Mouse (Mus musculus): ENCODE measurements around the gene Dennd1a. TPM values are rescaled to one million over a fixed set of nuclear protein-coding genes. Genes with fewer than 3 reads are reported as not detected.

The Dennd1a gene
- polyA plus RNA-seq, 1 experiment: 20.8 TPM

DNA sequence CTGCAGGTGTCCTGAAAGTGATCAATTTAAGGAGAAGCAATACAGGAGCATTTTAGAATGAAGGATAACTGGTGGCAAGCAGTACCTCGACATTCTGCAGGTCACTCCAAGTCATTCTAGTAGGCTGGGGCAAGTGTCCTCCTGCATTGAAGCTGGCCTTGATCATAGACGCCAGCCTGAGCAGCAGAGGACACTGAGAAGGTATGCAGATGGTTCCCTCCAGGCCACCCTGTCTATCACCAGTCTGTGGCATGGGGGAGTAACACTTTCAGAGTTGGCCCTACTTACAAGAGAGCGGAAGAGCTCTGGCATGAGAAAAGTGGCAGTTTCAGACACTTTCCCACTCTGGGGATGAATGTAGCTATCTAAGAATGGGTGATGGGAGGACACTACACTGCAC is 193.9 kb downstream of the Dennd1a start:
- DNase-seq: no peak
- TF ChIP-seq CTCF (IDR thresholded peaks at IDR 0.05; ENCODE audit: insufficient read depth, low read length) (no peak), POLR2A (IDR thresholded peaks at IDR 0.05; ENCODE audit: borderline replicate concordance, extremely low read depth, low read depth, low read length) (no peak)
- Histone ChIP-seq H3K4me3 (replicated peaks; ENCODE audit: extremely low read depth, low read depth, low read length) (no peak overlapping the region), H3K4me1 (ENCODE audit: control insufficient read depth, insufficient read depth, low read length) (no peaks in the 10 kb centered on the region; the same call in none of the 2 replicates)
- WGBS: 90% methylated on average over 3 of the region's 3 CpGs

DNA sequence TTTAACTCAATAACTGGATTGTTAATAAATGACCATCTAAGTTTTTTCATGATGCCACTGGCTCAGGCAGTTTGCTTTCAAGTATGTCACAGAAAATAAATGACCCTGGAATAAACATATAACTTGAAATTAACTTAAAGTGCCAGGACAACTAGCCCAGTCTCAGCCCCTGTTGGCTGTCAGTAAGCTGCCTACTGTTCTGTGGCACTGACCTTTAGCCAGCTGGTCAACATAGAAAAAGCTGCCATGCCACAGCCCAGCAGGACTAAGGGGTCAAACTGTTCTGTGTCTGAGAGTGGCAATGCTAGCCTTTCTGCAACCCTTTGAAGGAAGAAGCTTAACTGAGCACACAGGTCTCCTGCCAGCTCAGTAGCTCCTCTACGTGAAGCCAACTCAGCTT is 198.8 kb downstream of the Dennd1a start:
- TF ChIP-seq POLR2A (IDR thresholded peaks at IDR 0.05; ENCODE audit: borderline replicate concordance, extremely low read depth, low read depth, low read length) (no peak), CTCF (IDR thresholded peaks at IDR 0.05; ENCODE audit: insufficient read depth, low read length) (no peak)
- Histone ChIP-seq H3K4me3 (replicated peaks; ENCODE audit: extremely low read depth, low read depth, low read length) (no peak overlapping the region), H3K4me1 (ENCODE audit: control insufficient read depth, insufficient read depth, low read length) (no peaks in the 10 kb centered on the region; the same call in 1 of the 2 replicates)
- 77% methylated on average over 1 of the region's 1 CpGs for WGBS
- DNase-seq: no peak

DNA sequence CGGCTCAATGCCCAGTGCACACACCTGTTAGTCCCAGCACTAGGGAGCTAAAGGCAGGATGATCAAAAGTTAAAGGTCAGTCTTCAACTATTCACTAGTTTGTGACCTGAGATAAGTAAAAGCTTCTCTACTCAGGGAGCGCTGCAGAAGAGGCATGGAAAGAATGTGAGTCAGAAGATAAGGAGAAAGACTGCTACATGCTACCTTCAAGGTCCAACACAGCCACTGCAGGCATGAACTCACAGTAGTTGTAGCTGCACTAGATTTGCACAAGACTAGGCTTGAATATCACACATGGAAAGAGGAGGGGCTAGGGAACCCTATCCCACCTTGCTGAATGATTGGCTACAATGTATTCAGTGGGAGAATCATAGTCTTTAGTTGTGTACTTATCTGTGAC is 202.1 kb downstream of the Dennd1a start:
- 84% methylated on average over 2 of the region's 2 CpGs for WGBS
- TF ChIP-seq POLR2A (IDR thresholded peaks at IDR 0.05; ENCODE audit: borderline replicate concordance, extremely low read depth, low read depth, low read length): no peak
- TF ChIP-seq CTCF (IDR thresholded peaks at IDR 0.05; ENCODE audit: insufficient read depth, low read length): no peak
- Histone ChIP-seq H3K4me3 (replicated peaks; ENCODE audit: extremely low read depth, low read depth, low read length) (no peak overlapping the region), H3K4me1 (ENCODE audit: control insufficient read depth, insufficient read depth, low read length) (no peaks in the 10 kb centered on the region)
- DNase-seq: no peak

DNA sequence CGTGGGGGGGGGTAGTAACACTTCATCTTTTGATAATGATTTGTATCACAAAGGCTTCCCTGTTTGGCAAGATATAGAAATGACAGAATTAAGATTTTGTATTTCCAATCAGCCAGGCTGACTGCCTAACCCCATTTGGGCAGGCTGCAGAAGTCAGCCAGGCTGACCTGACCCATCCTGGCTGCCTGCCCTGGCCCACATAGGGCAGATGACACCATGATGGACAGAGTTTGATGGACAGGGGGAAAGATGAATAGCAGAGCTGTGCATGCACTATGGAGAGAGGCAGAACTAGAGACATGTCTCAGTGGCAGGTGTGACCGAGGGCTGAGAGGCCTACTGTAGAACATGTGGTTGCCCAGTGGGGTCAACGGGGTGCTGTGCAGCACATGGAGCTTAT is 203.9 kb downstream of the Dennd1a start:
- Histone ChIP-seq H3K4me1 (ENCODE audit: control insufficient read depth, insufficient read depth, low read length) (no peaks in the 10 kb centered on the region), H3K4me3 (replicated peaks; ENCODE audit: extremely low read depth, low read depth, low read length) (no peak overlapping the region)
- DNase-seq: no peak
- TF ChIP-seq POLR2A (IDR thresholded peaks at IDR 0.05; ENCODE audit: borderline replicate concordance, extremely low read depth, low read depth, low read length) (no peak), CTCF (IDR thresholded peaks at IDR 0.05; ENCODE audit: insufficient read depth, low read length) (no peak)
- WGBS: 88% methylated on average over 3 of the region's 3 CpGs

DNA sequence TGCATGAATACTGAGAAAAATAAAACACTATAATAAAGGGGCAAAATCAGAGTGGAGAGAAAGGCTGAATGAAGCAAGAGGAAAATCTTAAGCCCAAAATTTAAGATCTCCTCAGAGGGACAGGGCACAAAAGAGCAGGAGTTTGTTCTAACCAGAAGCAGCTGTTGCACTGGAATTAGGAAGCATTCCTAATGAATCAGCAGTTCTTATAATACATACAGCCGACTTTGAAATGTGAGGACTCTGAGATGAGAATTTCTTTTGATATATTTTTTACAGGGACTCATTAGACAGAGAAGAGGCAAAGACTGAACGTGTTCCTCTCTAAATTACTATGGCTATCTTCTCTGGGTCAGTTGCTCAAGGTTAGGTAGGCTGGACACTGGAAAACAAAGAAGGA is 212.7 kb downstream of the Dennd1a start:
- WGBS: 54% methylated on average over 2 of the region's 2 CpGs
- no peak for TF ChIP-seq POLR2A (IDR thresholded peaks at IDR 0.05; ENCODE audit: borderline replicate concordance, extremely low read depth, low read depth, low read length)
- TF ChIP-seq CTCF (IDR thresholded peaks at IDR 0.05; ENCODE audit: insufficient read depth, low read length): no peak
- no peak overlapping the region for H3K4me3 ChIP-seq (replicated peaks; ENCODE audit: extremely low read depth, low read depth, low read length)
- DNase-seq: no peak
- no peaks in the 10 kb centered on the region; the same call in 1 of the 2 replicates for H3K4me1 ChIP-seq (ENCODE audit: control insufficient read depth, insufficient read depth, low read length)

DNA sequence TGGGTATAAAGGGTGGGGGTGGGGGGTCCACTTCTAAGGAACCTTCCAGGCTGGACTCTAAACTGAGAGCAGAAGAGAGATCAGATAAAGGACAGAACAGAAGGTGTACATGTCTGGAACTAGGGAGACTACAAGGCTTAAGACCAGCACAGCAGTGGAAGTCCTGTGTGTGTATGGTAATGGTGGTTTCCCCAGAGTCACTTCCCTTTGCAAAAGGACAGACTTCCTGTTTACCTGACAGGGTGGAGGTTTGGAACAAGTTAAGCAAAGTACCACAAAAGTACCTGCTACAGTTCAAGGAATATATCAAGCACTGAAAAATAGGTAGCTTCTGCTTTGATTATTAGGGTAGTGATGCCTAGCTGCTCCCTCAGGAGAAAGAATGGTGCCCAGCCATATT is 215.1 kb downstream of the Dennd1a start:
- Histone ChIP-seq H3K4me3 (replicated peaks; ENCODE audit: extremely low read depth, low read depth, low read length) (no peak overlapping the region), H3K4me1 (ENCODE audit: control insufficient read depth, insufficient read depth, low read length) (peaks cover 4% of the 10 kb centered on the region)
- no peak for DNase-seq
- TF ChIP-seq POLR2A (IDR thresholded peaks at IDR 0.05; ENCODE audit: borderline replicate concordance, extremely low read depth, low read depth, low read length) (no peak), CTCF (IDR thresholded peaks at IDR 0.05; ENCODE audit: insufficient read depth, low read length) (no peak)

DNA sequence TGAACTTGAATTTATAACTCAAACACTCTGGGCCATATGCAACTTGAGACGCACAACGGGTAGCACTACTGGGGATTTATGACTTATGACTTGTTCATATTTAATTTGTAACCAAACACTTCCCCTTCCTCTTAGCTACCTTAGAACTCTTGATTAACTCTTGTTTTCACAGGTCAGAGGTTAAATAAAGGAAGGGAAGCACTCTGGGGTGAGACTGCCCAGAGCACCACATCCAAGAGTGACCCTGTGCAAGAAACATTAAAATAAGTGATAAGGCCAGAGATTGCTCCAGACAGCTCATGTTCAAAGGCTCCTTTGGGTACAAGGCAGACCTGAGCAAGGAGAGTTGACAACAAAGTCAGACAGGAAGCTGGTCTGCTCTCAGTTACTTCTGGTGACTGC is 219.0 kb downstream of the Dennd1a start:
- WGBS: 44% methylated on average over 2 of the region's 2 CpGs
- no peak for DNase-seq
- no peak for TF ChIP-seq POLR2A (IDR thresholded peaks at IDR 0.05; ENCODE audit: borderline replicate concordance, extremely low read depth, low read depth, low read length)
- TF ChIP-seq CTCF (IDR thresholded peaks at IDR 0.05; ENCODE audit: insufficient read depth, low read length): no peak
- Histone ChIP-seq H3K4me1 (ENCODE audit: control insufficient read depth, insufficient read depth, low read length) (peaks cover 8% of the 10 kb centered on the region), H3K4me3 (replicated peaks; ENCODE audit: extremely low read depth, low read depth, low read length) (no peak overlapping the region)

DNA sequence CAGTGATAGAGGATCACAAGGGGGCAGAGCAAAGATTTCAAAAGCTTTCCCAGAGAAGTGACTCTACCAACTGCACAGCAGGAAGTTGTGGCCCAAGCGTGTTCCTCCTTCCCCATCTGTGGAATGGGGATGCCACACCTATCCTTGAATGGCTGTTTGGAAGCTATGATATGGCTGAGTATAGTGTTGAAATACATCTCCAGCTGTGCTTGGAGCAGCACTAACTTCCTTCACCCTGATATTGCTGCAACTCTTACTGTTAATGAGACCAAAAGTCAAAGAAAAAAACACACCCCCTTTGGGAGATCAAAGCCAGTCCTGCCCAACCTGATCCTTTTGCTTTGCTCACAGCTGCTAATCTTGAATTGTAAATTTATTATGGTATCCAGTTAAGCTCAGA is 221.3 kb downstream of the Dennd1a start:
- no peak for TF ChIP-seq CTCF (IDR thresholded peaks at IDR 0.05; ENCODE audit: insufficient read depth, low read length)
- no peak for TF ChIP-seq POLR2A (IDR thresholded peaks at IDR 0.05; ENCODE audit: borderline replicate concordance, extremely low read depth, low read depth, low read length)
- DNase-seq: no peak
- Histone ChIP-seq H3K4me3 (replicated peaks; ENCODE audit: extremely low read depth, low read depth, low read length) (no peak overlapping the region), H3K4me1 (ENCODE audit: control insufficient read depth, insufficient read depth, low read length) (peaks cover 8% of the 10 kb centered on the region)
- 53% methylated on average over 1 of the region's 1 CpGs for WGBS

DNA sequence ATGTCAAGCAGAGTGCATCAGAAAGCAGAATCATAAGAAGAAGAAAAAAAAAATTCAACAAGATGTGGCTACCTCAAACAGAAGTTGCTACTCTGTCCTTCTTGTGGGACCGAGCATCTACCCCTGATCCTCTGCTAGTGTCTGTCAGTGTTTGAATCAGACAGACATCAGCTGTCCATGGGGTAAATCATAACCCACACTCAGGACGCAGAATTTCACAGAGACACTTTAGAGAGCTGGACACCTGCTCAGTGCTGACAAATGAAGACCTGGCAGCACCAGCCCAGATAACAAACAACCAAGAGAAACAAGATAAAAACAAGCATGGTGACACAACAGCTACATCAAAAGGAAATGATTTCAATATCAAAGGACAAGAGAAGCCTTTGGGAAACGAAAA is 222.9 kb downstream of the Dennd1a start:
- no peak for DNase-seq
- WGBS: 63% methylated on average over 3 of the region's 3 CpGs
- Histone ChIP-seq H3K4me3 (replicated peaks; ENCODE audit: extremely low read depth, low read depth, low read length) (no peak overlapping the region), H3K4me1 (ENCODE audit: control insufficient read depth, insufficient read depth, low read length) (peaks cover 8% of the 10 kb centered on the region)
- TF ChIP-seq CTCF (IDR thresholded peaks at IDR 0.05; ENCODE audit: insufficient read depth, low read length): no peak
- no peak for TF ChIP-seq POLR2A (IDR thresholded peaks at IDR 0.05; ENCODE audit: borderline replicate concordance, extremely low read depth, low read depth, low read length)

DNA sequence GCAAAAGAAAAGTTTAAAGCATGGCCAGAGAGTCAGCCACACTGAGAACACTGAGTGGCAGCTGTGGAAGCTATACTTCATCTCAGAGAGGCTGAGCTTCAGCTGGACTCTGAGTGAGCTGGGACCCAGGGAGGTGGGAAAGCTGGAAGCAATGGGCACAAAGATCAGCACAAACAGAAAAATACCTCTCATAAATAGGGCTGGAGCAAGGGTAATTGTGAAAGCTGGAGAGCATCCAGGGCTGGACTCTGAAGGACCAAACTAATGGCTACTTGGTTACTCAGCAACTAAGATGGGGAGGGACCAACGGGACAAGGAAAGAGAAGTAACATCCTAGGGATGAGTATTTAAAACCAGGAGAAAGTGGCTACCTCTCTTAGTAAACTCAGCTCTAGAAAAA is 225.0 kb downstream of the Dennd1a start:
- no peak overlapping the region for H3K4me3 ChIP-seq (replicated peaks; ENCODE audit: extremely low read depth, low read depth, low read length)
- TF ChIP-seq CTCF (IDR thresholded peaks at IDR 0.05; ENCODE audit: insufficient read depth, low read length) (no peak), POLR2A (IDR thresholded peaks at IDR 0.05; ENCODE audit: borderline replicate concordance, extremely low read depth, low read depth, low read length) (no peak)
- DNase-seq: no peak
- peaks cover 3% of the 10 kb centered on the region; the same call in 1 of the 2 replicates for H3K4me1 ChIP-seq (ENCODE audit: control insufficient read depth, insufficient read depth, low read length)
- 46% methylated on average over 1 of the region's 1 CpGs for WGBS
